Mouse (Mus musculus) kidney, adult 2 months (tissue): Measurements from ENCODE around the gene Gm49393.

ENCODE experiments used
- CTCF ChIP-seq: fragments of 200-500 bp; conservative IDR thresholded peaks from 2 replicates; pipeline ENCODE4 v1.5.1; 2011; ENCODE audit warnings: low read depth, mild to moderate bottlenecking, control low read depth, low read length, moderate library complexity, mixed read lengths; ENCODE audit not compliant: insufficient read depth, insufficient read length
- POLR2A ChIP-seq: fragments of 200-500 bp; IDR thresholded peaks from one replicate; pipeline ENCODE4 v1.6.1; 2011; ENCODE audit warnings: low read depth, low read length, control low read depth

DNA sequence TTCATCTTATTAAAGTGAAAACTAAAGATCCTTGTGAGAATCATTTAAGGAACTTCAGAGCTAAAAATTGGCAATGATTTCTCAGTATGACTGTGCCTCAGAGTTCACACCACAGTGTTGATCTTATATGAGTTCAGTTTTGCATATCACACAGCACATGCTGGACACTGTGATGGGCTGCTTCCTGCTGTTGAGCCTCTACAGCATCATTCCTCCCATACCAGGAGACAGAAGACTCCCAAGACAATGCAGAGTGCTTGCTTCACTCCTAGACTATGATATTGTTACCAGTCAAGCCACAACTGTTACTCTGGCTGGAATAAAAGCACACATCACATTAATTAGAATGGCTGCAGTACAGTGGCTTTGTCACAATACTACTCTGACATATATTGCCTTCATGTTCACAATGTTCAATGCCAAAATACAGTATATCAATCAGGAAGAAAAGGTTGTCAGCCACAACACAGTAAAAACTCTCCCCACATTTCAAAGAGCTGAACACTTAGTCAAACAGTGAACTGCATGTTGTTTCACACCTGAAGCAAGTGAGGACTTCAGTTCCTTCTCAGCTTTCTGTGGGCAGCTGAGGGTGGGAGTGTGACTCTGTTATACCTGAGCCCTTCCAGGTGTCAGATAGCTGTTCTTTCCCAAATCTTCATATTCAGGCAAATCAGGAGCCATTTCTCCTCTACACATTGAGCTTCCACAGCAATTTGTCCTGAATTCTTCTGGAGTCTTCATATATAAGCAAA lies 39.8 kb downstream of the Gm49393 start:
- no peak for TF ChIP-seq CTCF
- TF ChIP-seq POLR2A: no peak
